Comparison of ENCODE assay signal across 7 mouse cellular contexts in genomic region chr8:80830724-80831566, GRCm38 (mm10). TPM values are rescaled to one million over a fixed set of nuclear protein-coding genes. Genes with fewer than 3 reads are reported as not detected.
A peak's percentile ranks its signal among the peaks of the same experiment; 100 is the strongest.
DNase-seq lines count a peak whose midpoint lies in the region; ATAC-seq lines count a peak whose summit lies in the region.

No protein-coding gene starts in this region.

- H3K27ac ChIP-seq in limb, embryonic 11.5 days (replicated peaks; ENCODE audit: low read depth, low read length) = no peak overlapping the region; the same call in 1 of the 2 replicates
- H3K27ac ChIP-seq in limb, embryonic 10.5 days = no peak overlapping the region
- H3K27ac ChIP-seq in embryonic facial prominence, embryonic 12.5 days = peak overlapping the region; percentile 66
- H3K27ac ChIP-seq in hindbrain, embryonic 16.5 days (ENCODE audit: low read depth, low read length) = peak overlapping the region; percentile 53
- peak overlapping the region; percentile 60 for H3K27ac ChIP-seq in neural tube, embryonic 15.5 days (replicated peaks)

- no peak overlapping the region for H3K4me3 ChIP-seq in limb, embryonic 11.5 days (ENCODE audit: low read depth, low read length)
- no peak overlapping the region for H3K4me3 ChIP-seq in limb, embryonic 10.5 days
- no peak overlapping the region for H3K4me3 ChIP-seq in embryonic facial prominence, embryonic 12.5 days
- no peak overlapping the region for H3K4me3 ChIP-seq in hindbrain, embryonic 16.5 days (ENCODE audit: low read length)
- H3K4me3 ChIP-seq in neural tube, embryonic 15.5 days (replicated peaks) = no peak overlapping the region

- H3K27me3 ChIP-seq in limb, embryonic 11.5 days (ENCODE audit: control insufficient read depth, insufficient read depth, low read length) = no peaks in the 10 kb centered on the region
- H3K27me3 ChIP-seq in limb, embryonic 10.5 days (ENCODE audit: low read depth, poor library complexity, severe bottlenecking) = no peaks in the 10 kb centered on the region
- no peaks in the 10 kb centered on the region for H3K27me3 ChIP-seq in embryonic facial prominence, embryonic 12.5 days
- H3K27me3 ChIP-seq in hindbrain, embryonic 16.5 days (replicated peaks; ENCODE audit: control insufficient read depth, insufficient read depth, low read length) = no peaks in the 10 kb centered on the region
- H3K27me3 ChIP-seq in neural tube, embryonic 15.5 days (replicated peaks) = no peaks in the 10 kb centered on the region

- no peak overlapping the region for H3K4me2 ChIP-seq in limb, embryonic 11.5 days (ENCODE audit: low read depth, severe bottlenecking)
- no peak overlapping the region for H3K4me2 ChIP-seq in embryonic facial prominence, embryonic 12.5 days (replicated peaks)
- H3K4me2 ChIP-seq in hindbrain, embryonic 16.5 days (ENCODE audit: low read length) = peak overlapping the region; percentile 9; the same call in 1 of the 2 replicates
- peak overlapping the region; percentile 2; the same call in 1 of the 2 replicates for H3K4me2 ChIP-seq in neural tube, embryonic 15.5 days

- peak overlapping the region; percentile 22; the same call in 1 of the 2 replicates for H3K9ac ChIP-seq in limb, embryonic 11.5 days (ENCODE audit: low read length)
- H3K9ac ChIP-seq in embryonic facial prominence, embryonic 12.5 days = no peak overlapping the region
- no peak overlapping the region for H3K9ac ChIP-seq in hindbrain, embryonic 16.5 days (ENCODE audit: low read depth, low read length)
- H3K9ac ChIP-seq in neural tube, embryonic 15.5 days (replicated peaks) = no peak overlapping the region

- 77% methylated on average over 11 of the region's 11 CpGs for WGBS in limb, embryonic 11.5 days
- 85% methylated on average over 11 of the region's 11 CpGs for WGBS in limb, embryonic 10.5 days
- WGBS in embryonic facial prominence, embryonic 12.5 days = 69% methylated on average over 11 of the region's 11 CpGs
- 53% methylated on average over 11 of the region's 11 CpGs for WGBS in hindbrain, embryonic 16.5 days
- WGBS in neural tube, embryonic 15.5 days = 43% methylated on average over 11 of the region's 11 CpGs

- ATAC-seq in limb, embryonic 11.5 days (ENCODE audit: insufficient number of reproducible peaks, low FRiP score, low TSS enrichment, low read depth) = no peak
- no peak for ATAC-seq in embryonic facial prominence, embryonic 12.5 days (ENCODE audit: insufficient number of reproducible peaks, insufficient read depth, low FRiP score, low TSS enrichment)
- peak; percentile 71 for ATAC-seq in hindbrain, embryonic 16.5 days
- ATAC-seq in neural tube, embryonic 15.5 days (ENCODE audit: low FRiP score) = peak; percentile 81
- no peak for ATAC-seq in monocyte, adult 5-6 weeks (replicated peaks; ENCODE audit: insufficient number of reproducible peaks, low FRiP score, low TSS enrichment, poor library complexity, severe bottlenecking)

- no peak for DNase-seq in limb, embryonic 11.5 days (ENCODE audit: low spot score)
- DNase-seq in limb, embryonic 10.5 days (ENCODE audit: low spot score) = no peak
- no peak for DNase-seq in left cerebral cortex, adult 11 months (ENCODE audit: low spot score)

- H3K4me1 ChIP-seq in limb, embryonic 11.5 days (ENCODE audit: control insufficient read depth, insufficient read depth, low read length) = 0 out of 2 replicates have a peak, but pooled peaks cover 9% of the 10 kb centered on the region
- H3K4me1 ChIP-seq in limb, embryonic 10.5 days = peaks cover 3% of the 10 kb centered on the region
- H3K4me1 ChIP-seq in embryonic facial prominence, embryonic 12.5 days = peaks cover 24% of the 10 kb centered on the region
- peaks cover 13% of the 10 kb centered on the region for H3K4me1 ChIP-seq in hindbrain, embryonic 16.5 days (ENCODE audit: control insufficient read depth, insufficient read depth, low read depth, low read length)
- peaks cover 21% of the 10 kb centered on the region for H3K4me1 ChIP-seq in neural tube, embryonic 15.5 days

- H3K36me3 ChIP-seq in limb, embryonic 11.5 days (ENCODE audit: control insufficient read depth, insufficient read depth, low read length) = no peaks in the 10 kb centered on the region
- no peaks in the 10 kb centered on the region for H3K36me3 ChIP-seq in limb, embryonic 10.5 days
- no peaks in the 10 kb centered on the region for H3K36me3 ChIP-seq in embryonic facial prominence, embryonic 12.5 days
- no peaks in the 10 kb centered on the region for H3K36me3 ChIP-seq in hindbrain, embryonic 16.5 days (ENCODE audit: control insufficient read depth, insufficient read depth, low read length)
- H3K36me3 ChIP-seq in neural tube, embryonic 15.5 days = no peaks in the 10 kb centered on the region

- H3K9me3 ChIP-seq in limb, embryonic 11.5 days (ENCODE audit: control insufficient read depth, low read length) = no peaks in the 10 kb centered on the region
- H3K9me3 ChIP-seq in limb, embryonic 10.5 days (replicated peaks) = no peaks in the 10 kb centered on the region
- no peaks in the 10 kb centered on the region for H3K9me3 ChIP-seq in embryonic facial prominence, embryonic 12.5 days
- H3K9me3 ChIP-seq in hindbrain, embryonic 16.5 days (ENCODE audit: control insufficient read depth, low read length) = no peaks in the 10 kb centered on the region
- H3K9me3 ChIP-seq in neural tube, embryonic 15.5 days (replicated peaks) = no peaks in the 10 kb centered on the region

RNA-seq across cellular contexts. Expression of gene Gab1, which starts 49.4 kb away (rescaled TPM):
- 22.2 and 22.4 TPM in 2 replicates for polyA plus RNA-seq in limb, embryonic 11.5 days (2014; fragmentation: Nextera tagmentation; extraction: Ambion mirVana)
- polyA plus RNA-seq in limb, embryonic 10.5 days (2016; fragmentation: Nextera tagmentation; extraction: Ambion mirVana) = 10.6 and 14.2 TPM in 2 replicates
- polyA plus RNA-seq in embryonic facial prominence, embryonic 12.5 days (2016; fragmentation: Nextera tagmentation; extraction: Ambion mirVana) = 24.4 and 26.9 TPM in 2 replicates
- 9.3 and 13.1 TPM in 2 replicates for polyA plus RNA-seq in hindbrain, embryonic 16.5 days (2015; fragmentation: Nextera tagmentation; extraction: Ambion mirVana)
- 9.6 and 11.4 TPM in 2 replicates for polyA plus RNA-seq in neural tube, embryonic 15.5 days (2015; fragmentation: Nextera tagmentation; extraction: Ambion mirVana)
- 0.43 to 0.49 TPM in 2 of 3 replicates, not detected in the other for total RNA-seq in monocyte, adult 5-6 weeks (2017)

Comparison
In these comparisons a context has a peak if more than half of its experiments do, and no peak if none do; other contexts are left out.
1. ATAC-seq: peak in hindbrain, embryonic 16.5 days (single experiment) and neural tube, embryonic 15.5 days (single experiment); none in limb, embryonic 11.5 days (single experiment), embryonic facial prominence, embryonic 12.5 days (single experiment) and monocyte, adult 5-6 weeks (single experiment).
2. H3K27ac ChIP-seq: peak in embryonic facial prominence, embryonic 12.5 days (single experiment), hindbrain, embryonic 16.5 days (single experiment) and neural tube, embryonic 15.5 days (single experiment); none in limb, embryonic 11.5 days (single experiment) and limb, embryonic 10.5 days (single experiment).
3. H3K4me2 ChIP-seq: peak in hindbrain, embryonic 16.5 days (single experiment) and neural tube, embryonic 15.5 days (single experiment); none in limb, embryonic 11.5 days (single experiment) and embryonic facial prominence, embryonic 12.5 days (single experiment).